Mouse (Mus musculus): ENCODE measurements around the gene Aldh2. TPM values are rescaled to one million over a fixed set of nuclear protein-coding genes. Genes with fewer than 3 reads are reported as not detected.
"Not testable (repeated sequence)": the region's sequence is repeated elsewhere in the genome, so short reads cannot be mapped to it uniquely, and the experiment has no call there.

Gene Aldh2
- polyA plus RNA-seq, 1 experiment from 2014 or later: 131 TPM

DNA sequence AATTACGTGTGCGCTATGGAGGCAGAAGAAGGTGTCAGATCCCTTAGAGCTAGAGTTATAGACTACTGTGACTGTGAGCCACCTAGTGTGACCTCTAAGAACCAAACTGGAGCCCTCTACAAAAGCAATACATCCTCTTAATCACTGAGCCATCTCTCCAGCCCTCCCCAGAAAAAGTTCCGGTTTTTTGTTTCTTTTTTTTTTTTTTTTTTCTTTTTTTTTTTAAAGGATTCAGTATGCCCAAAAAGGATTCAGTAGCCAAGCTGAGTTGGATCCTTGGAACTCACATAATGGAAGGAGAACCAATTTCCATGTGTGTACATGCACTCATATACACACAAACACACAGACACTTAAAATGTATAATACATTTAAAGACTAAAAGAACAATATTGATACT is 50.3 kb downstream of the Aldh2 start:
- Histone ChIP-seq H3K36me3 (peaks cover 3% of the 10 kb centered on the region; the same call in 1 of the 2 replicates), H3K4me3 (replicated peaks) (no peak overlapping the region), H3K4me1 (peaks cover 46% of the 10 kb centered on the region), H3K9ac (replicated peaks) (no peak overlapping the region), H3K27me3 (replicated peaks) (no peaks in the 10 kb centered on the region), H3K4me2 (0 out of 2 replicates have a peak overlapping the region, but pooled peaks have one; percentile 19), H3K27ac (replicated peaks) (no peak overlapping the region), H3K9me3 (replicated peaks) (no peaks in the 10 kb centered on the region)
- 83% methylated on average over 3 of the region's 3 CpGs for WGBS
- no peak for ATAC-seq (ENCODE audit: low FRiP score)

DNA sequence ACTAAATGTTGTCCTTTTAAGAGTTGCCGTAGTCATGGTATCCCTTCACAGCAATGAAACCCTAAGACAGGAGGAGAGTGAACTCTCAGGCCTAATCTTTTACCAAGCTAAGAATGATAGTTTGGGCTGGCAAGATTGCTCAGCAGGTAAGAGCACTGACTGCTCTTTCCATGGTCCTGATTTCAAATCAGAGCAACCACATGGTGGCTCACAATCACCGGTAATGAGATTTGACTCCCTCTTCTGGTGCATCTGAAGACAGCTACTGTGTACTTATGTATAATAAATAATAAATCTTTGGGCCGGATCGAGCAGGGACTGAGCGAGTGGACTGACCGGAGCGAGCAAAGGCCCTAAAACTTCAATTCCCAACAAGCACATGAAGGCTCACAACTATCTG is 52.4 kb downstream of the Aldh2 start:
- Histone ChIP-seq H3K4me3 (replicated peaks) (no peak overlapping the region), H3K9me3 (replicated peaks) (no peaks in the 10 kb centered on the region), H3K27ac (replicated peaks) (no peak overlapping the region), H3K27me3 (replicated peaks) (no peaks in the 10 kb centered on the region), H3K4me2 (no peak overlapping the region), H3K4me1 (peaks cover 36% of the 10 kb centered on the region), H3K36me3 (peaks cover 10% of the 10 kb centered on the region), H3K9ac (replicated peaks) (no peak overlapping the region)
- 83% methylated on average over 7 of the region's 7 CpGs for WGBS
- no peak for ATAC-seq (ENCODE audit: low FRiP score)

DNA sequence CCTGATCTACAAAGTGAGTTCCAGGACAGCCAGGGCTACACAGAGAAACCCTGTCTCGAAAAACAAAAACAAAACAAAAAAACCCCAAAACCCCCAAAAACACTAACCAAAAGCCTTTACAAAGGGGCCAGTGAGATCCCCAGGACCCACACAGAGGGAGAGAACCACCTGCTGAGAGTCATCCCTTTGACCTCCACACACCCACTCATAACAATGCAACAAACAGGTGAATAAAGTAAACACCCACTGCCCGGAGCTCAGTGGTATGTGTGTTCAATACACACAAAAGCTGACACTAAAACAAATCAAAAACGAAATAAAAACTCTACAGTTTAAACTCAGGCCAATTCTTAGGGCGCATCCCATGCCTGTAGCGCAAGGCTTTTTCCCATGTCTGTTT is 53.6 kb downstream of the Aldh2 start:
- Histone ChIP-seq H3K36me3 (peaks cover 22% of the 10 kb centered on the region), H3K4me1 (peaks cover 35% of the 10 kb centered on the region), H3K4me3 (replicated peaks) (no peak overlapping the region), H3K4me2 (no peak overlapping the region), H3K27me3 (replicated peaks) (no peaks in the 10 kb centered on the region), H3K9ac (replicated peaks) (no peak overlapping the region), H3K27ac (replicated peaks) (no peak overlapping the region), H3K9me3 (replicated peaks) (no peaks in the 10 kb centered on the region)
- no peak for ATAC-seq (ENCODE audit: low FRiP score)
- WGBS: 95% methylated on average over 5 of the region's 5 CpGs

DNA sequence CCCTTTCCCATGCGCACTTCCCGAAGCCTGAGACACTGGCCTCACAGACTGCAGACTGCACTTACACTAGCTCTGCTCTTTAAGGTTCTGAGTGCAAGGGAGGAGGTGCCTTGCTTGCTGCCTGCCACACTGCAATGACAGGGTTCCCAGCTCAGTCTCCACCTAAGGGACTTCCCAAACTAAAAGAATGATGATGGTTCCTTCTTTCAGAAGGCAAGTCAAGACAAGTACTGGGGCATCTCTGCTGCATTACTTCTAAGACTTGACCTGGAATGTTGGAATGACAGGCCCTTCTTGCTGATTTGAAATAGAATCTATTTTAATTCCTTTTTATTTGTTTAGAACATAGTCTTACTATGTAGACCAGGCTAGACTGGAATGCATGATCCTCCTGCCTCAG is 56.0 kb downstream of the Aldh2 start:
- H3K27ac ChIP-seq (replicated peaks): no peak overlapping the region
- no peaks in the 10 kb centered on the region for H3K27me3 ChIP-seq (replicated peaks)
- H3K4me2 ChIP-seq: no peak overlapping the region
- WGBS: 72% methylated on average over 2 of the region's 2 CpGs
- no peak overlapping the region for H3K4me3 ChIP-seq (replicated peaks)
- no peaks in the 10 kb centered on the region for H3K9me3 ChIP-seq (replicated peaks)
- no peak overlapping the region for H3K9ac ChIP-seq (replicated peaks)
- ATAC-seq (ENCODE audit: low FRiP score): no peak
- peaks cover 44% of the 10 kb centered on the region for H3K36me3 ChIP-seq
- peaks cover 13% of the 10 kb centered on the region for H3K4me1 ChIP-seq

DNA sequence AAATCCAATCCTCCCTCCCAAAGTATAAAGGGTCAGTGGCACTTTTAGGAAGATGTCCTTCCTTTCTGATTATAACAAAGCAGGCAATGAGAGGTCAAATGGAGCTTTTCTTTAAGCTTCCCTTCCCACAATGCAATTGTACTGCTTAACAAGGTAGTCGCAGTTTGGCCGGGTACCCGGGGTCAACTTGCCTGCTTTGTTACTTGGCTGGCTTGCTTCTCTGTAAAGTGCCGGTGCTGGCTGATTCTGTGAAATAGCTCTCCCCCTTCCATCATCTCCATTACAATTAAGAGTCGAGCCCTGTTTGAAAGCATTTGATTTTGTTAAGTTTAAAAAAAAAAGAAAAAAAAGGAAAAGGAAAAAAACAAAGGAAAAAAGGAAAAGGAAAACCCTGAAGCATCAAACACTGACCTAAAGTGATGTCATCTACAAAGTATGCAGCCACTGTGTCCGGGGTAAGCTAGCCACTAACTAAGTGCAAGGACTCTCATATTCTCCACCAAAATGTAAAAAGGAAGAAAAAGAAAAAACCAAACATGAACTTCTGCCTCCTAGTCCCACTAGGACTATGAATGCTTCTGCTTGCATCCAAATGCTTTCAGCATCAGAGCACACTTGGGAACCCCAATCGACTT is 56.6 kb downstream of the Aldh2 start:
- Histone ChIP-seq H3K4me1 (peaks cover 8% of the 10 kb centered on the region), H3K27ac (replicated peaks) (no peak overlapping the region), H3K27me3 (replicated peaks) (no peaks in the 10 kb centered on the region), H3K4me2 (no peak overlapping the region), H3K36me3 (peaks cover 49% of the 10 kb centered on the region), H3K4me3 (replicated peaks) (no peak overlapping the region), H3K9ac (replicated peaks) (no peak overlapping the region), H3K9me3 (replicated peaks) (no peaks in the 10 kb centered on the region)
- no peak for ATAC-seq (ENCODE audit: low FRiP score)
- 58% methylated on average over 7 of the region's 7 CpGs for WGBS

DNA sequence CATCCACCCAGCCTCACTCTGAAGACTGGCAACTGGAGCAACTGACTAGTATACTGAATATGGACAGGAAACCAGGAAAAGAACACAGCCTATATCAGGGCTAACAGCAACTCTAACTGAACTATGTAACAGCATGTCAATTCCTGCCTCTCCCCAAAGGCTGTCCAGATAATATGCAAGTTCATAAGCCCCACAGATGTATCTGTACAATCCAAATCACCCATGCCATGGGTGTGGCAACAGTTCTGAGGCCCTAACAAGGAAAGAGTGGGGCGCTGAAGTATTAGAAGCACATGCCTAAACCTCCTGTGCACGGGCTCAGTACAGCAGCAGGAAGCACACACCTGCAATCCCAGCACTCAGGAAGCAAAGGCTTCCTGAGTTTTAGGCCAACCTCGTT is 58.5 kb downstream of the Aldh2 start:
- Histone ChIP-seq H3K9me3 (replicated peaks) (no peaks in the 10 kb centered on the region), H3K36me3 (peaks cover 66% of the 10 kb centered on the region), H3K9ac (replicated peaks) (no peak overlapping the region), H3K4me3 (replicated peaks) (no peak overlapping the region), H3K27me3 (replicated peaks) (no peaks in the 10 kb centered on the region), H3K4me1 (no peaks in the 10 kb centered on the region), H3K4me2 (no peak overlapping the region), H3K27ac (replicated peaks) (no peak overlapping the region)
- WGBS: 95% methylated on average over 3 of the region's 3 CpGs
- no peak for ATAC-seq (ENCODE audit: low FRiP score)

DNA sequence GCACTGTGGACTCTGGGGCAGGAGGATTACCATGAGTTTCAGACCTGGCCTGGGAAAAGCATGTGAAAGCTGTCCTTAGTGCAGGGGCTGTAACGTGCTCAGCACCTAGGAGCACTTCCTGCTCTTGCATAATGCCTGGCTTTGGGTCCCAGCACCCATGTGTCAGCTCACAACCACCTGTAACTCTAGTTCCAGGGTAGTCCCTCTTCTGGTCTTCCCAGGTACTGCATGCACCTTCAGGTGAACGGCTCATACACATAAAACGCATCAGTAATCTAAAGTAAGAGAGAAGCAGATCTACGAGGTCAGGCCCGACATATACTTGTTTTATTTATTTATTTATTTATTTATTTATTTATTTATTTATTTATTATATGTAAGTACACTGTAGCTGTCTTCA is 59.1 kb downstream of the Aldh2 start:
- H3K9ac ChIP-seq (replicated peaks): no peak overlapping the region
- ATAC-seq (ENCODE audit: low FRiP score): no peak
- 91% methylated on average over 5 of the region's 5 CpGs for WGBS
- no peak overlapping the region for H3K27ac ChIP-seq (replicated peaks)
- H3K9me3 ChIP-seq (replicated peaks): no peaks in the 10 kb centered on the region
- H3K4me3 ChIP-seq (replicated peaks): no peak overlapping the region
- H3K4me2 ChIP-seq: no peak overlapping the region
- H3K4me1 ChIP-seq: no peaks in the 10 kb centered on the region
- H3K27me3 ChIP-seq (replicated peaks): no peaks in the 10 kb centered on the region
- H3K36me3 ChIP-seq: peaks cover 72% of the 10 kb centered on the region

DNA sequence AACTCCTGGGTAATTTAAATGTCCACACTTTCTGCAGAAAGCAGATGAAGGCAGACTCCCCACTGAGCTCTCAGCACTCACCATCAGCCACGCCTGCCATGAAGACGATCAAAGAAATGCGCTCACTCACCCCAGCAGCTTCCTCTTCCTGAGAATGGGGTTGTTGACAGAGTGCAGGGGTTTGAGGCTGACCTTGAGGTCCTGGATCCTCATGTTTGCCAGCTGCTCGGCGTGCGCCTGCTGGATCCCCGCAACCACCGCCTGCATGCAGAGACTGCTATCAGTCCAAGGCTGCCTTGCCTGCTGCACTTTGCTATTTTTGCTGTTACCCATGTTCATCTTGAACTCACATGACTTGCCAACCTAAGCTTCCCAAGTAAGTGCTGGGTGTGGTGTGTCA is 66.7 kb downstream of the Aldh2 start:
- Histone ChIP-seq H3K9me3 (replicated peaks) (no peaks in the 10 kb centered on the region), H3K4me3 (replicated peaks) (no peak overlapping the region), H3K36me3 (peaks cover 78% of the 10 kb centered on the region), H3K4me2 (no peak overlapping the region), H3K27me3 (replicated peaks) (no peaks in the 10 kb centered on the region), H3K9ac (replicated peaks) (no peak overlapping the region), H3K27ac (replicated peaks) (no peak overlapping the region), H3K4me1 (no peaks in the 10 kb centered on the region)
- 86% methylated on average over 8 of the region's 8 CpGs for WGBS
- ATAC-seq (ENCODE audit: low FRiP score): no peak

DNA sequence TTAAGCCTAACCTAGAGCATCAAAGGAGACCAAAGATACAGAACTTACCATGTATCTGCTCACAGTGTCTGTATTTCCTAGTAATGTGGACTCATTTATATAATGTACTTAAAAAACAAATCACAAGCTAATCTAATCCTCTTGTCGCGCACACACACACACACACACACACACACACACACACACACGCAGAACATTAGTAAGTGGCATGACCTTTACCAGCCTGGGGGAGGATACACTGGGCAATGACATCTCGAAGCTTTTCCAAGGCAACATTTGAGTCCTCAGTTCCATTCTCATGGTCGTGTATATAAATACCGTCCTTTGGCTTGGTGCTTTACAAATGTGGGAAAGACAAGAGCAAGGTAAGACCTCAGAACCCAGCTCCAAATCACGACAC is 67.1 kb downstream of the Aldh2 start:
- 88% methylated on average over 7 of the region's 7 CpGs for WGBS
- no peak for ATAC-seq (ENCODE audit: low FRiP score)

DNA sequence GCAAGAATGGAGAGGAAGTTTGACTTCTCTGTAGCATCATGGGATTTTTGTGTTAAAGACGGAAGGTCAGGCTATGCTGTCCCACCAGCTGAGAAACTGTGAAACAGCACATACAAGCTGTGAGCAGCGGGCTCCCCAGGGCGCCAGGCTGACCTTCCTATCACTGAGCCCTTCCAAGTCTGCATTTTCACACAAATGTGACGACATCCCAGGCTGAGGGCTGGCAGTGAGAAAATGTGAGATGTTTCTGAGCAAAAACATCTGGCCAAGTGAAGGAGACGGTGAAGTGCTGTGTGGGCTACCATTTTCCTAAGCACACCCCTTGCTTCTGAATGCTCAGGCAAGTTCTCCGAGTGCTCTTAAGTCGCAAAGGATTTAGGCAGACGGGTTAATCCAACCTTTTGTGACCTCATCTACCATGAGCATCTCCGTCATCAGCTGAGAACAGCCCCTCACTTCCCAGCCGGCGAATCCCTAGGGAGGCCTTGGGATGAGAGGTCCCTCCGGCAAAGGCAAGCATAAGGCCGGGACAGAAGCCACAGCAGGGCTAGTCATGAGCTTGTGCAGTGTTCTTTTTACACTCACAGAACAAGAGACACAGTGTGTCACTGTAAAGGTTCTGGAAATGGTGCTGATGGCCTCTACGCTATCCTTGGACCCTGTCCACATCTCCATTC is 67.7 kb downstream of the Aldh2 start:
- no peak overlapping the region for H3K4me3 ChIP-seq (replicated peaks)
- 90% methylated on average over 14 of the region's 14 CpGs for WGBS
- H3K4me1 ChIP-seq: no peaks in the 10 kb centered on the region
- no peak overlapping the region for H3K4me2 ChIP-seq
- no peak overlapping the region for H3K9ac ChIP-seq (replicated peaks)
- ATAC-seq (ENCODE audit: low FRiP score): no peak
- H3K36me3 ChIP-seq: peaks cover 78% of the 10 kb centered on the region
- no peak overlapping the region for H3K27ac ChIP-seq (replicated peaks)
- H3K9me3 ChIP-seq (replicated peaks): no peaks in the 10 kb centered on the region
- no peaks in the 10 kb centered on the region for H3K27me3 ChIP-seq (replicated peaks)

More for the DNA sequence above, 67.1 kb downstream of the Aldh2 start:
- H3K27ac ChIP-seq (replicated peaks): no peak overlapping the region
- H3K27me3 ChIP-seq (replicated peaks): no peaks in the 10 kb centered on the region
- H3K4me2 ChIP-seq: no peak overlapping the region
- no peak overlapping the region for H3K9ac ChIP-seq (replicated peaks)
- H3K4me1 ChIP-seq: no peaks in the 10 kb centered on the region
- peaks cover 78% of the 10 kb centered on the region for H3K36me3 ChIP-seq
- no peaks in the 10 kb centered on the region for H3K9me3 ChIP-seq (replicated peaks)
- no peak overlapping the region for H3K4me3 ChIP-seq (replicated peaks)

DNA sequence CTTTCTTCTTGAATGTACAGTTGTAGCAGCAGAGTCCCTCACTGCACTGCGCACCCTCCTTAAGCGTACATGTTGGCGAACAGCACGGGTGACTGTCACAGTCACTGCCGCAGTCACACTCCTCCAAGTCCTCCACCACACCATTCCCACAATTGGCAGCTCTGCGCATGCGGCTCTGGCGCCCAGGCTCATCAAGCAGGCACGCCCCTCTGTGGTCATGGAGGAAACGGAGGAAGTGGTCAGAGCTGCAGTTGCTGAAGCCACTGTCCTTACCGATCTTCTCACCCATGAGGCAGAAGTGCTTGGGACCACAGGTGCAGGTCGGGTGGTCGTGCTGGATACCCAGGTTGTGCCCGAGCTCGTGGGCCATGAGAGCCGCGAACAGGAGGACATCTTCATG is 73.9 kb downstream of the Aldh2 start:
- H3K9me3 ChIP-seq (replicated peaks); H3K27ac ChIP-seq (replicated peaks); H3K4me1 ChIP-seq; ATAC-seq (ENCODE audit: low FRiP score); H3K4me3 ChIP-seq (replicated peaks); H3K9ac ChIP-seq (replicated peaks); H3K4me2 ChIP-seq; H3K27me3 ChIP-seq (replicated peaks): not testable (repeated sequence)
- H3K36me3 ChIP-seq: peaks cover 44% of the 10 kb centered on the region
- WGBS: 95% methylated on average over 12 of the region's 17 CpGs

DNA sequence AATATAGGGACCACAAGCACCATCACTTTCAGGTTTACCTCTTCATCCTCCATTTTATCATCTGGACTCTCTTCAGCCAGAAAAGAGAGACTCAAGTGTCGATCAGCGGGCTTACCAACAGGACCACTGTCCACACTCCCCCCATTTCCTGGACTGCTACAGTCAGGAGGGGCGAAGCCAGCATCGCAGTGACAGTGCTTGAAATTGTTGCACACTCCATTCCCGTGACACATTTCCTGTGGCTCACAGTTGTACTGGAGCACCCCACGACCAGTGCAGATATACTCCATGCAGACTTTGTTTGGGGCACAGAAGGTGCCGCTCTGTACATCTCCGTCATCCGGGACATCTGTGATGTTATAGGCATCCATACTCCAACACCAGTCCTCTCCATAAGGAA is 74.6 kb downstream of the Aldh2 start:
- H3K27me3 ChIP-seq (replicated peaks): no peaks in the 10 kb centered on the region
- H3K9me3 ChIP-seq (replicated peaks): no peaks in the 10 kb centered on the region
- no peak for ATAC-seq (ENCODE audit: low FRiP score)
- no peak overlapping the region for H3K4me3 ChIP-seq (replicated peaks)
- H3K27ac ChIP-seq (replicated peaks): no peak overlapping the region
- no peaks in the 10 kb centered on the region for H3K4me1 ChIP-seq
- no peak overlapping the region for H3K9ac ChIP-seq (replicated peaks)
- H3K36me3 ChIP-seq: peaks cover 37% of the 10 kb centered on the region
- 96% methylated on average over 9 of the region's 9 CpGs for WGBS
- no peak overlapping the region for H3K4me2 ChIP-seq

All from neural tube, embryonic 15.5 days (tissue).